Mouse (Mus musculus) thymus, adult 2 months (tissue): ENCODE measurements around the gene Msi2.

ENCODE experiments used
- CTCF ChIP-seq: fragments of 200-500 bp; IDR thresholded peaks from 2 replicates; pipeline ENCODE4 v1.5.1; 2012; ENCODE audit warnings: mild to moderate bottlenecking, control low read depth, low read length, moderate library complexity, borderline replicate concordance; ENCODE audit not compliant: control insufficient read depth, poor library complexity, insufficient read depth; ENCODE audit errors: extremely low read depth
- POLR2A ChIP-seq: fragments of 200-500 bp; IDR thresholded peaks from 2 replicates; pipeline ENCODE4 v1.6.1; 2012; ENCODE audit warnings: mild to moderate bottlenecking, low read length, control low read depth, moderate library complexity; ENCODE audit not compliant: control insufficient read depth, poor library complexity, insufficient read depth; ENCODE audit errors: extremely low read depth

DNA sequence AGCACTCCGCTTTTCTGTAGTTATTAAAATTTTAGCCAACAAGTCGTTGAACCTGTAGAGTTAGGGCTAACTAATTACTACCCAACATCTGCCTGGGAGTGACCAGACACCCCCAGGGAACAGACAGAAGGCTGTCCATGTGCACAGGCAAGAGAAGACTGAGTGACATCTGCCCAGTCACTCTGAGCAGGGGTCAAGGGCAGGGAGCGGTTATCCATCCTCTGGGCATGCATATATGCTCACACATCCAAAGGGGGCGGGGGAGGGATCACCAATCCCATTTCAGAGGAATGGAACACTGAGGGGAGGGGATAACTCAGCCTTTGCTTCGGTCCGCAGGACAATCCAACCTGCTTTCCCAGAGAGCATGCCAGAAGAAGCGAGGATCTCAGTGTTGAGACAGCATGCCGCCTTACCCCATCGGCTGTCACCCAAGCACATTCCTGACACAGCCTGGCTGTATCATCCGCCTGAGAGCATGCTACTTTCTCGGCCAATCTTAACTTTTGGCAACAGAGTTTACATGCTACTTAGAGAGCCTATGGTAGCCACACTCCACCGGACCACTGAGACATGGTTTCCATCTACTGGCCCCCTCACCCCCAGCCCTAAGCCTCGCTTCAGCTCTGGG lies 179.5 kb downstream of the Msi2 start:
- TF ChIP-seq CTCF (no peak), POLR2A (no peak)
